Mouse (Mus musculus): ENCODE results near the gene Gm13288. TPM values are rescaled to one million over a fixed set of nuclear protein-coding genes. Genes with fewer than 3 reads are reported as not detected.

Gm13288 gene
- polyA plus RNA-seq, 1 experiment from 2014 or later, result 0.15 TPM

Other genes with a start within 250 kb of the Gm13288 start
- not detected in 2 replicates for gene Ifna15, start 247.3 kb upstream of the Gm13288 start, polyA plus RNA-seq (2016; fragmentation: Nextera tagmentation; extraction: Ambion mirVana)
- gene Ifna14, start 233.7 kb upstream of the Gm13288 start, polyA plus RNA-seq (2016; fragmentation: Nextera tagmentation; extraction: Ambion mirVana), result not detected in 2 replicates
- gene Ifna9, start 213.1 kb upstream of the Gm13288 start, polyA plus RNA-seq (2016; fragmentation: Nextera tagmentation; extraction: Ambion mirVana), result not detected in 2 replicates
- not detected in 2 replicates for gene Ifna12, start 202.2 kb upstream of the Gm13288 start, polyA plus RNA-seq (2016; fragmentation: Nextera tagmentation; extraction: Ambion mirVana)
- not detected in 2 replicates for gene C87499, start 171.1 kb upstream of the Gm13288 start, polyA plus RNA-seq (2016; fragmentation: Nextera tagmentation; extraction: Ambion mirVana)
- gene Ifna13, start 161.1 kb upstream of the Gm13288 start, polyA plus RNA-seq (2016; fragmentation: Nextera tagmentation; extraction: Ambion mirVana), result not detected in 2 replicates
- not detected in 2 replicates for gene Ifna16, start 128.6 kb upstream of the Gm13288 start, polyA plus RNA-seq (2016; fragmentation: Nextera tagmentation; extraction: Ambion mirVana)
- not detected in 2 replicates for gene Ifna2, start 121.6 kb upstream of the Gm13288 start, polyA plus RNA-seq (2016; fragmentation: Nextera tagmentation; extraction: Ambion mirVana)
- not detected in 2 replicates for gene Ifnab, start 114.2 kb upstream of the Gm13288 start, polyA plus RNA-seq (2016; fragmentation: Nextera tagmentation; extraction: Ambion mirVana)
- gene Gm26566, start 83.7 kb upstream of the Gm13288 start, polyA plus RNA-seq (2016; fragmentation: Nextera tagmentation; extraction: Ambion mirVana), result 1.6 and 2.4 TPM in 2 replicates
- gene Klhl9, start 83.1 kb upstream of the Gm13288 start, polyA plus RNA-seq (2016; fragmentation: Nextera tagmentation; extraction: Ambion mirVana), result 142 and 149 TPM in 2 replicates
- gene Gm13271, start 50.7 kb upstream of the Gm13288 start, polyA plus RNA-seq (2016; fragmentation: Nextera tagmentation; extraction: Ambion mirVana), result not detected in 2 replicates
- gene Gm13283, start 45.4 kb upstream of the Gm13288 start, polyA plus RNA-seq (2016; fragmentation: Nextera tagmentation; extraction: Ambion mirVana), result 0.15 and 0.18 TPM in 2 replicates
- 0.55 TPM in 1 of 2 replicates, not detected in the other for gene Gm13290, start 31.7 kb upstream of the Gm13288 start, polyA plus RNA-seq (2016; fragmentation: Nextera tagmentation; extraction: Ambion mirVana)
- not detected in 2 replicates for gene Gm13289, start 28.6 kb upstream of the Gm13288 start, polyA plus RNA-seq (2016; fragmentation: Nextera tagmentation; extraction: Ambion mirVana)
- gene Gm13272, start 25.7 kb upstream of the Gm13288 start, polyA plus RNA-seq (2016; fragmentation: Nextera tagmentation; extraction: Ambion mirVana), result not detected in 2 replicates
- gene Ifnz, start 23.4 kb upstream of the Gm13288 start, polyA plus RNA-seq (2016; fragmentation: Nextera tagmentation; extraction: Ambion mirVana), result not detected in 2 replicates
- not detected in 2 replicates for gene Gm13276, start 19.8 kb upstream of the Gm13288 start, polyA plus RNA-seq (2016; fragmentation: Nextera tagmentation; extraction: Ambion mirVana)
- gene Gm13277, start 16.9 kb upstream of the Gm13288 start, polyA plus RNA-seq (2016; fragmentation: Nextera tagmentation; extraction: Ambion mirVana), result not detected in 2 replicates
- not detected in 2 replicates for gene Gm13278, start 14.0 kb upstream of the Gm13288 start, polyA plus RNA-seq (2016; fragmentation: Nextera tagmentation; extraction: Ambion mirVana)
- gene Gm13275, start 11.0 kb upstream of the Gm13288 start, polyA plus RNA-seq (2016; fragmentation: Nextera tagmentation; extraction: Ambion mirVana), result not detected in 2 replicates
- gene Gm13279, start 8.1 kb upstream of the Gm13288 start, polyA plus RNA-seq (2016; fragmentation: Nextera tagmentation; extraction: Ambion mirVana), result not detected in 2 replicates
- 0.29 TPM in 1 of 2 replicates, not detected in the other for gene Gm13285, start 5.9 kb upstream of the Gm13288 start, polyA plus RNA-seq (2016; fragmentation: Nextera tagmentation; extraction: Ambion mirVana)
- gene Gm13287, start 2.3 kb upstream of the Gm13288 start, polyA plus RNA-seq (2016; fragmentation: Nextera tagmentation; extraction: Ambion mirVana), result not detected in 2 replicates
- not detected in 2 replicates for gene Ifna7, start 10.7 kb downstream of the Gm13288 start, polyA plus RNA-seq (2016; fragmentation: Nextera tagmentation; extraction: Ambion mirVana)
- gene Ifna11, start 14.4 kb downstream of the Gm13288 start, polyA plus RNA-seq (2016; fragmentation: Nextera tagmentation; extraction: Ambion mirVana), result not detected in 2 replicates
- not detected in 2 replicates for gene Ifna6, start 21.9 kb downstream of the Gm13288 start, polyA plus RNA-seq (2016; fragmentation: Nextera tagmentation; extraction: Ambion mirVana)
- gene Ifna5, start 30.0 kb downstream of the Gm13288 start, polyA plus RNA-seq (2016; fragmentation: Nextera tagmentation; extraction: Ambion mirVana), result not detected in 2 replicates
- not detected in 2 replicates for gene Ifna4, start 36.3 kb downstream of the Gm13288 start, polyA plus RNA-seq (2016; fragmentation: Nextera tagmentation; extraction: Ambion mirVana)
- not detected in 2 replicates for gene Ifna1, start 44.6 kb downstream of the Gm13288 start, polyA plus RNA-seq (2016; fragmentation: Nextera tagmentation; extraction: Ambion mirVana)
- gene Ifne, start 74.7 kb downstream of the Gm13288 start, polyA plus RNA-seq (2016; fragmentation: Nextera tagmentation; extraction: Ambion mirVana), result not detected in 2 replicates